Mouse (Mus musculus) kidney, postnatal 4 days (tissue): ENCODE measurements at regions not wholly inside any gene's neighbourhood (a gene's known extent, or its start where the extent isn't known, plus 50 kb on each side); places are given as distances from the start of the nearest gene placed in this dataset.

ENCODE experiments used
- DNase-seq, 2 experiments: peaks; one replicate each; pipeline ENCODE4 v3.0.0; 2021; ENCODE audit warnings: mixed read lengths in 2 of 2

DNA sequence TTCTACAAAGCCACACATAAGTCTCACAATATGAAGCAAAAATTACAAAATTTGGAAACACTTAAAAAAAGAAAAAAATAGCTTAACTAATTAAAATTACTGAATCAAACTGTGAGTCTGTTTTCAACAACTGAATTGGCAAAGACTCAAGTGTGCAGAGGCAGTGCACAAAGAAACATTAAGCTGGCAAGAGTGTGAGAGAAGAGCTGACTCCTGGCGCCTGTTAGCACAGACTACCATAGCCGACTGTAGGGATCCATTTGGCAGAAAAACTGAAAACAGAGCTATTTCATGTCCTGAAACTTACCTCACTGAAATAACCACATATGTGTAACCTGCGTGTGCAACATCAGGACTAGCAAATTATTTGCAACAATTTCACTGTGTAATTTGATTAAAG lies 746.4 kb upstream of the Cypt12 start:
- DNase-seq: no peak

DNA sequence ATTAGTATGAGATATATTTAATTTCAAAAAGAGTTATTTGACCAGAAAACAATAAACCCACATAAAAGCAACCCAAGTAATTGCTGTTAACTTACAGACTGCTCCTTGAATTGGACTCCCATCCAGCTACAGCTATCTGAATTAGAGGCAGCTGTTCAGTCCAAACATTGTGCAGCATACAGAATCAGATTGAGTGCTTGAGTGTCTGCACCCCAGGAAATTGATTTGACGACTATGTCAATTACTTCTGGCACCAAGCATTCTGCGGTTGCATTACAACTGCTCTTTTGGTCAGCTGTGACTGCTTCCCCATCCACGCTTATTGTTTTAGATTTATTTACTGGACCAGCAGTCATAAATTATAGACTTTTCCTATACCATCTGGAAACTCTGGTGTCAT lies 734.2 kb upstream of the Cypt12 start:
- no peak for DNase-seq

DNA sequence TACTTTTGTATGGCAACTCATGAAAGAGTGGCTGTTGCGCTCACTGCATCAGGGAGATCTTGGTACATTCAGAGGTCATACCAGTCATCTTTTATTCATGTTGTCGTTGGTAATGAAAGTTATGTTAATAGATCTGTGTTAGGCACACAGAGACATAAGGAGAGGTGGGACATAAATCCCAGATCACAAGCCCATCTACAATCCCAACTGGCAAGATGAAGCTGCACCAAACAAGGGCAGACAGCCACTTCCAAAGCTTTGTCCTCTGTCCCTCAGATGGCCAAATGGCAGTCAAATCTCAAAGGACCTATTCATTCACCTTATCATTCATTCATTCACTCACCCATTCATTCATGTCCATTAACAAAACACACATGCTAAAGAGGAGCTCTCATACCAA lies 731.4 kb upstream of the Cypt12 start:
- DNase-seq: no peak

GRCm38 (mm10) chr3:17238407-17238806 lies 709.8 kb upstream of the Cypt12 start:
- DNase-seq: no peak

DNA sequence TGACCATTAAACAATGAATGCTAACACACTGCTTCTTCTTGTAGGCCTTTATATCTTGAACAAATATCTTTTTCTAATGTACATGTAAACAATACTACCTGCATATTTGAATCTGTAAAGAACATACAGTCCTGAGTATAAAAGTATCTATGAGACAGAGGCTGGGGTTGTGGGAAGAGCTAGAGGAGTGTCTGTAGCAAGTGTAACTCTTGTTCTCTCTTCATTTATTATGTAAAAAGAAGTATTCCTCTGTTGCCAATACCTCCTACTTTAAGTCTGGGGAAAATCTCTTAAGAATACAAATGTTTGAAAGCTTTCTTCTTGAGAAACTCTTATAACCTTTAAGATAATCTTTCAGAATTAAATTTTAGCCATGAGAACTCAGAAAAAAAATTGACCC lies 689.8 kb upstream of the Cypt12 start:
- DNase-seq: no peak

- DNase-seq: no peak
These were observed 689.1 kb upstream of the Cypt12 start for GRCm38 (mm10) chr3:17259093-17259492.

DNA sequence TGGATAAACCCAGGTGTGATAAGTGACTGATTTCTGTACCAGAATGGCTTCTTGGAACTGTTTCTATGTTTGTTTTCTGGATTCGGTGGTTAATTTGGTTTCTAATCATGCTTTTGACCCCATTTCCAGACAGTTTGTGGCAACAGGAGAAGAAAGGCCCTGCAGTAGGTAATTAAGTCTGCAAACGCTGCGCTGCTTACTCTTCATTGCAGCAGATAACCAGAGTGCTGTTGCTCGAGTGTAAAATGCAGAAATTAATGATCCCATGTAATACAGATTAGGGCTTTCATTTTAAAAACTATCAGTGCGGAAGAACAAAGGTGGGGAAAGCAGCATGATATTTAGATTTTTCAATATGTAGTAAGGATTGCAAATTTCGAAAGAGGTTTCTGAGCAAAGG lies 667.0 kb upstream of the Cypt12 start:
- DNase-seq: no peak

- no peak for DNase-seq
These were observed 665.3 kb upstream of the Cypt12 start for GRCm38 (mm10) chr3:17282881-17283280.

- DNase-seq: no peak
These were observed 630.7 kb upstream of the Cypt12 start for GRCm38 (mm10) chr3:17317523-17317922.

- no peak for DNase-seq
These were observed 629.8 kb upstream of the Cypt12 start for GRCm38 (mm10) chr3:17318450-17318849.

- peak; percentile 11 to 27 for DNase-seq
These were observed 629.0 kb upstream of the Cypt12 start for GRCm38 (mm10) chr3:17319213-17319612.

- DNase-seq: no peak
These were observed 628.3 kb upstream of the Cypt12 start for GRCm38 (mm10) chr3:17319931-17320330.

DNA sequence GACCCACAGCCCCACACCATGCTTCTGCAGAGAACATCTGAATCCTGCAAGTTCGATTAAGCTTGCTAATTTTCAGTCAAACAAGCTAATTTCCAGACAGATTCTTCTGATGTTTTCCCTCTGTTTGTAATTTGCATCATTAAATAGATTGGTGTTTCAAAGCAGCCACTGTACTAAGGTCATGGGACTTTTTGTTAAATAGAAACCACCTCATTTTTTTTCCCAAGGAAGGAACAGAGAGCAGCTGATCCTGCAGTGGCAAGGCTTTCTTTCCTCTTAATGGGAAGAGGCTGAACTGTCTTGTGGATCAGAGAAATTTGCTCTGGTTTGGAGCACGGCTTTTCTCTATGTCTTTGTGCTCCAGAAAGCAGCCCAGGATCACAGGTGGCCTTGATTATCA lies 625.9 kb upstream of the Cypt12 start:
- no peak for DNase-seq

DNA sequence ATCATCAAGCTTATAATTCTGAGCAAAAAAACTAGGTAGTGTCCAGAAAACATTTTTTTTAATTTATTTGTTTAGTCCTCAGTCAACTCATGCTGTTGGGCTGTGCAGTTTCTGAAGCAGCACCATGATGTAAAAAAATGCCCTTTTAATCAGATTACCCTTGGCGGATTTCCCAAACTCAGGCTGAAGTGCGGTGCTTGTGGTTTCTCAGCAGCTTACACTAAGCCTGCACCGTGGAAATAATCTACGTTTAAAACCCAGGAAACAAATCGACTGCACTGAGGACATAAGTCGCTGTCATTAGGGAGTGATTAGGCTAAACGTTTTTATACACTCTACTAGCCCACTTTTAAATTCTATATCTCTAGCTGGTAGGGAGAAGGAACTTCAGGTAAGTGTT lies 623.4 kb upstream of the Cypt12 start:
- DNase-seq: no peak

DNA sequence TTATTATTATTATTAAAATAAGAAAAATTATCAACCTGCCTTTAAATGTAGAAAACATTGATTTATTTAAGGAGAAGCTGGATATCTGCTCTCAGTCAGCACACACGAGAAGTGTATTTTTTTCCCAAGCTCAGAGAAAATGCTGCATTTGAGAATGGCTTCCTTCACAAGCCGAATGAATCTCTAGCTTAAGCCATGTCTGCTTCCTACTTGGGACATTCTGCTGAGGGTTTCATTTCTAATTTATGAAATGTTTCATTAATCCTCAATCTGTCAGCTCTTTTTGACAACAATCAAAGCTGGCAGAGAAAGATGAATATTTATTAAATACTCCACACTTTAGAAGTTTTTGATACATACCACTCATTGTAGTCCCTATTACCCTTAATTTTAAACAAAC lies 622.4 kb upstream of the Cypt12 start:
- DNase-seq: no peak

GRCm38 (mm10) chr3:17326292-17326691 lies 621.9 kb upstream of the Cypt12 start:
- DNase-seq: no peak

DNA sequence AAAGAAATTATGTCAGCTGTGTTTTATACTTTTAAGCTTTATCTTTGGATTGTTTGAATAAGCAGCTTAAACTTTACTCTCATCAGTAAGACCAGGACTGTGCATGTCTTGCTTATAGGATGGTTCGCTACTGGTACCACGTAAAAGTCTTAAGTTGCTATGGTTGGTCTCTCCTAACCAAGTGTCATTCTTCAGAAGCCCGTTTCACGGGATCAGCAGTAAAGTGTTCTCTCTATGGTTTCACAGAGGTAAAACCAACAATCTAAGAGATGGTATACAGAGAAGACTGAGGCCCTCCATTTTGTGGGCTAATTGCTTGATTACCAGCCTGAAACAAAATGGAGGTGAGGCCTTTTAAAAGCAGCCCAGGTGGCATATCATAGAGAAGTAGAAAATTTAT lies 621.4 kb upstream of the Cypt12 start:
- no peak for DNase-seq

- DNase-seq: no peak
These were observed 620.5 kb upstream of the Cypt12 start for GRCm38 (mm10) chr3:17327706-17328105.

- DNase-seq: no peak
These were observed 618.8 kb upstream of the Cypt12 start for GRCm38 (mm10) chr3:17329411-17329810.

DNA sequence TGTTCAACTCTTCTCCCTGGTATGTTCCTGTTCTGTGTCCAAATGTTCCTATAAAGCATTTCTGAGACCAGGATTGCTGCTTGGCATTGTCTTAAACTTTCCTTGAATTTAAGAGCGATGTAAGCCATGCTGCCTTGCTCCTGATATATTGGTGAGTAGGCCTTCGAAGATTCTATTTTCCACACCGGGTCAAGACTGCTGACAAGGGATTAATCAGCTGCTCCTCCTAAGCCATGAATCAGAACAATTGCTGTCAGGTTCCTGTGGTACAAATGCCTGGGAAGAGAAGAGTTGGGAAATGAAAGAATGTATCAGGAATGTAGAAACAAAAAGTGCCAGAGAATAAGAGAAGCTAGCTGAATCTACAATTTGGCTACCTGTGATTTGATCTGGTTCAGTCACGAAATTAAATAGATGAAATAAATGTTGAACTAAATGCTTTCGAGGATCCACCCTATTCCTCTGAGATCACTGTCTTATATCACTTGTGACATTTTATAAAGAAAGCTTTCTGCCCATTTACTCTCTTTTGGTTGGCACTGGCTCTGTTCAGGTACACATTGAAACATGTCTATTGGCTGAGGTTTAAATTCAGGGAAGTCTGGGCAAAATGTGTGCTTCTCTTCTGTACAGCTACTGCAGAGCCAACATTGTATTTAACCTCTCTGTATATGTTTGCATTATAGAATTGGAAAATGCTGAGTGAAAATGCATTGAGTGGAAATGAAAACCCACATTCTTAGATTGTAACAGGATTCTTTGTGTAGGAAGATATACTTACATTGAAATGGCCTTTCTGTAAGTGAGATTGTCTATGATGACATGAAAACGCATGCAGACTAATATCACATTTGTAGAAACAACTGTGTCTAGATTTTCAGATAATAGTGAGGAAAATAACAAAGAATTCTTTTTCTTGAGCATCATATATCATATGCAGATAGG lies 617.5 kb upstream of the Cypt12 start:
- no peak for DNase-seq

GRCm38 (mm10) chr3:17360253-17360652 lies 588.0 kb upstream of the Cypt12 start:
- DNase-seq: no peak
